Mouse (Mus musculus) stomach, postnatal 0 days (tissue): ENCODE measurements around the gene Pik3c2b. TPM values are rescaled to one million over a fixed set of nuclear protein-coding genes. Genes with fewer than 3 reads are reported as not detected.
A peak's percentile ranks its signal among the peaks of the same experiment; 100 is the strongest.

Source experiments
- ATAC-seq: fragments of 200-750 bp; cut with Nextera tagmentation; 2 replicates; pipeline ENCODE4 v1.8.0; 2017; ENCODE audit not compliant: low FRiP score, low TSS enrichment
- DNase-seq: peaks from one replicate; pipeline ENCODE4 v3.0.0-alpha.2; 2016; ENCODE audit warnings: low spot score
- H3K27ac ChIP-seq: fragments of 300-500 bp; sonication (generic); replicated peaks from 2 replicates; pipeline ENCODE4 v1.5.1; 2014; ENCODE audit warnings: mild to moderate bottlenecking, control low read depth
- H3K27me3 ChIP-seq: fragments of 300-500 bp; sonication (generic); 2 replicates; pipeline ENCODE4 v1.6.1; 2014; ENCODE audit warnings: low read length; ENCODE audit not compliant: control insufficient read depth, insufficient read depth
- H3K36me3 ChIP-seq: fragments of 300-500 bp; sonication (generic); 2 replicates; pipeline ENCODE4 v1.6.1; 2014; ENCODE audit warnings: low read length, mixed read lengths; ENCODE audit not compliant: control insufficient read depth, insufficient read depth
- H3K4me1 ChIP-seq: fragments of 300-500 bp; sonication (generic); replicated peaks from 2 replicates; pipeline ENCODE4 v1.6.1; 2014; ENCODE audit warnings: antibody characterized with exemption; ENCODE audit not compliant: control insufficient read depth, insufficient read depth
- H3K4me2 ChIP-seq: fragments of 300-500 bp; sonication (generic); replicated peaks from 2 replicates; pipeline ENCODE4 v1.6.1; 2014; ENCODE audit warnings: low read depth, mild to moderate bottlenecking, control low read depth, moderate library complexity
- H3K4me3 ChIP-seq: fragments of 300-500 bp; sonication (generic); 2 replicates; pipeline ENCODE4 v1.5.1; 2014; ENCODE audit warnings: low read depth, low read length, control low read depth
- H3K9ac ChIP-seq: fragments of 300-500 bp; sonication (generic); 2 replicates; pipeline ENCODE4 v1.6.1; 2014; ENCODE audit warnings: mild to moderate bottlenecking, low read length, control low read depth, mixed read lengths
- H3K9me3 ChIP-seq: fragments of 300-500 bp; sonication (generic); 2 replicates; pipeline ENCODE4 v1.6.1; 2016; ENCODE audit warnings: low read length; ENCODE audit not compliant: control insufficient read depth
- CTCF ChIP-seq: IDR thresholded peaks from 2 replicates; pipeline ENCODE4 v1.5.1; 2016; ENCODE audit warnings: antibody characterized with exemption, low read depth, mild to moderate bottlenecking, moderate library complexity
- EP300 ChIP-seq: optimal IDR thresholded peaks from 2 replicates; pipeline ENCODE3; 2016; ENCODE audit warnings: antibody characterized with exemption
- WGBS: fragments of 180-500 bp; shearing (Covaris S2); extraction: QIAGEN DNeasy Blood & Tissue Kit; methylation state at CpG from one replicate; pipeline ENCODE4 v1.1.7; 2014; 5-methylcytosine and 5-hydroxymethylcytosine counted together
- polyA plus RNA-seq: library from polyadenylated mRNA; unstranded; fragments of >200 nt; fragmentation: Nextera tagmentation; extraction: Ambion mirVana; gene quantifications from 2 replicates; pipeline ENCODE4 v1.2.1, GENCODE M21; 2015

The Pik3c2b gene
- polyA plus RNA-seq, 1 experiment from 2014 or later: 4.2 TPM

- Histone ChIP-seq H3K9me3 (no peaks in the 10 kb centered on the region), H3K4me2 (no peak overlapping the region), H3K27ac (no peak overlapping the region), H3K4me3 (no peak overlapping the region), H3K4me1 (peaks cover 11% of the 10 kb centered on the region), H3K36me3 (no peaks in the 10 kb centered on the region), H3K9ac (no peak overlapping the region), H3K27me3 (no peaks in the 10 kb centered on the region)
- DNase-seq (no peak), ATAC-seq (no peak)
- TF ChIP-seq EP300 (no peak), CTCF (no peak)
- 46% methylated on average over 5 of the region's 5 CpGs for WGBS
Observed at GRCm38 (mm10) chr1:133053034-133053433, 7.6 kb downstream of the Pik3c2b start.

DNA sequence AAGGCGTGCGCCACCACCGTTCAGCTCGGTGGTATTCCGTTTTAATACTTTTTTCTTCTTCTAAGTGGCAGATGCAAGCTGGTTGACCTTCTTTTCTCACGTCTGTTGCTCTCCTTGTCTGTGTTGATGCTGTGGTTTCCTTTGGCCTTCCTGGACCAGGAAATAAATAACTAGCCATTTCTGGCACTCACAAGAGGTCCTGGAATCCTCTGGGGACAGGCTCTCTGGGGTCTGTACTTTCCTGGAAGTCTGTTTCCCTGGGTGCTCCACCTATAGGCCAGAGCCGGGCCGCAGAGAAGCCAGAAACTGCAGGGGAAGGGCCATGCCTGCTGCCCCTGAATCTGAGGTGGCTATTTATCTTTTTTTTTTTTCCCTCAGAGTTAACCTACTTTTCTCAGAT is 8.9 kb downstream of the Pik3c2b start:
- no peaks in the 10 kb centered on the region for H3K36me3 ChIP-seq
- H3K9me3 ChIP-seq: no peaks in the 10 kb centered on the region
- 72% methylated on average over 8 of the region's 8 CpGs for WGBS
- H3K27ac ChIP-seq: no peak overlapping the region
- DNase-seq (no peak), ATAC-seq (no peak)
- no peak overlapping the region for H3K4me3 ChIP-seq
- H3K9ac ChIP-seq: no peak overlapping the region
- H3K4me2 ChIP-seq: no peak overlapping the region
- no peaks in the 10 kb centered on the region for H3K27me3 ChIP-seq
- TF ChIP-seq EP300: no peak
- TF ChIP-seq CTCF: peak; percentile 16; the same call in 1 of the 2 replicates
- peaks cover 11% of the 10 kb centered on the region for H3K4me1 ChIP-seq

DNA sequence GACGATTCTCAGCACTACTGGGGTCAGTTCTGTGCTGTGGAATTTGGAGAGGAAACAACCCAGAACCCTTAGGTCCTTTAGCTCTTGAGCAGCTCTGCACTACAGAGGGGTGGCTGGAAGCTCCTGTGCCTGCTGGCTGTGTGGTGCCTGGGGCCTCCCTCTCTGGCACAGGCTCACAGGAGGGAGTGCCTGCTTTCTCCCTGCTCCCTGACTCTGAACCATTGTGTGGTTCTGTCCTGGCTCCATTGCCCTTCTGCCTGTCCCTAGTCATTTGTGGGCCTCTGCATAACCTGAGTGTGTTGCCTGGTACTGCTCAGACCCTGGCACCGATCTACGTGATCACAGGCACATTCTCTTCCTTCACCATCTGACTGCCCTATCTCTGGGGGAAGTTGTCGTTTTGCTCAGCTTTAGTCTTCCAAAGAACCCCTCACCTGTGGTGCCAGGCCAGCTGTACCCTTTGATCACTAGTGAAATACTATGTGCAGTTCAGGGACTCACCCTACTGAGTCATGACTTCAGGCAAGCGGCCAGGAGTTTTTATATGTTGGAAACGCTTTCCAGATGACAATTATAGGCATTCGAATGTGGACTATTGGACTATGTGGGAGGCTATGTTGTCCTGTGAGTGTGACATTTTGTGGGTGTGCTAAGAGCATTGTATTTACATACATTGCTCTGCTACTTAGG is 12.0 kb downstream of the Pik3c2b start:
- ATAC-seq (peak; percentile 94), DNase-seq (peak; percentile 89)

GRCm38 (mm10) chr1:133059592-133059991 is 14.1 kb downstream of the Pik3c2b start:
- 48% methylated on average over 2 of the region's 2 CpGs for WGBS
- no peaks in the 10 kb centered on the region for H3K9me3 ChIP-seq
- no peaks in the 10 kb centered on the region for H3K36me3 ChIP-seq
- H3K4me3 ChIP-seq: no peak overlapping the region
- no peak overlapping the region for H3K9ac ChIP-seq
- no peak overlapping the region for H3K4me2 ChIP-seq
- no peak for DNase-seq
- TF ChIP-seq CTCF: no peak
- no peak for TF ChIP-seq EP300
- H3K4me1 ChIP-seq: peaks cover 18% of the 10 kb centered on the region
- no peak for ATAC-seq
- H3K27me3 ChIP-seq: no peaks in the 10 kb centered on the region
- no peak overlapping the region for H3K27ac ChIP-seq

More for the DNA sequence above, 12.0 kb downstream of the Pik3c2b start:
- Histone ChIP-seq H3K4me3 (no peak overlapping the region), H3K9ac (0 out of 2 replicates have a peak overlapping the region, but pooled peaks have one; percentile 23), H3K36me3 (no peaks in the 10 kb centered on the region), H3K9me3 (no peaks in the 10 kb centered on the region), H3K27ac (peak overlapping the region; percentile 95), H3K27me3 (no peaks in the 10 kb centered on the region), H3K4me1 (peaks cover 18% of the 10 kb centered on the region), H3K4me2 (peak overlapping the region; percentile 17; the same call in 1 of the 2 replicates)
- TF ChIP-seq CTCF (no peak), EP300 (no peak)
- 27% methylated on average over 7 of the region's 7 CpGs for WGBS

- ATAC-seq (no peak), DNase-seq (no peak)
- no peaks in the 10 kb centered on the region for H3K27me3 ChIP-seq
- H3K9me3 ChIP-seq: no peaks in the 10 kb centered on the region
- no peak overlapping the region for H3K4me2 ChIP-seq
- no peak overlapping the region for H3K4me3 ChIP-seq
- H3K27ac ChIP-seq: peak overlapping the region; percentile 13; the same call in 1 of the 2 replicates
- 44% methylated on average over 4 of the region's 4 CpGs for WGBS
- TF ChIP-seq EP300 (no peak), CTCF (no peak)
- H3K9ac ChIP-seq: no peak overlapping the region
- peaks cover 18% of the 10 kb centered on the region for H3K4me1 ChIP-seq
- H3K36me3 ChIP-seq: no peaks in the 10 kb centered on the region
Observed at GRCm38 (mm10) chr1:133060681-133061080, 15.2 kb downstream of the Pik3c2b start.

DNA sequence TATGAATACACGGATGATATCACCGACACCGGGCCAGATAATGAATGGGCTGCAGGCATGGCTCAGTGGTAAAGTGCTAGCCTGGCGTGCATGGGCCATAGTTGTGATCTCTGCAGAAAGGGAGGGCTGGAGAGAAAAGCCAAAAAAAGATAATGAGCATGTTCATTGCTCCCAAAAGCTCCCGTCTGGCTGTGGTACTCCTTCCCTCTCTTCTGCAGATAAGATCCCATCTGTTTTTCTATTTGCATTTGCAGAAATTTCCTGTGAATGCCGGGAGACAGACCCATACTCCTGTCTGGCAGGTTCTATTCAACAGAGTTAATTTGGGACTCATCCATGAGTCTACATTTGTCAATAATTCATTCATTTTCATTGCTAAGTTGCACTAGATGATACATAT is 17.7 kb downstream of the Pik3c2b start:
- 79% methylated on average over 6 of the region's 6 CpGs for WGBS
- ATAC-seq (no peak), DNase-seq (no peak)
- Histone ChIP-seq H3K4me2 (no peak overlapping the region), H3K9me3 (no peaks in the 10 kb centered on the region), H3K36me3 (peaks cover 13% of the 10 kb centered on the region; the same call in 1 of the 2 replicates), H3K27me3 (no peaks in the 10 kb centered on the region), H3K4me3 (no peak overlapping the region), H3K27ac (no peak overlapping the region), H3K9ac (no peak overlapping the region), H3K4me1 (peaks cover 9% of the 10 kb centered on the region)
- TF ChIP-seq CTCF (no peak), EP300 (no peak)
